Mouse (Mus musculus): ENCODE data around the gene Kif5a. TPM values are rescaled to one million over a fixed set of nuclear protein-coding genes. Genes with fewer than 3 reads are reported as not detected.

Gene Kif5a
- polyA plus RNA-seq, 1 experiment from 2014 or later: 6.7 TPM

DNA sequence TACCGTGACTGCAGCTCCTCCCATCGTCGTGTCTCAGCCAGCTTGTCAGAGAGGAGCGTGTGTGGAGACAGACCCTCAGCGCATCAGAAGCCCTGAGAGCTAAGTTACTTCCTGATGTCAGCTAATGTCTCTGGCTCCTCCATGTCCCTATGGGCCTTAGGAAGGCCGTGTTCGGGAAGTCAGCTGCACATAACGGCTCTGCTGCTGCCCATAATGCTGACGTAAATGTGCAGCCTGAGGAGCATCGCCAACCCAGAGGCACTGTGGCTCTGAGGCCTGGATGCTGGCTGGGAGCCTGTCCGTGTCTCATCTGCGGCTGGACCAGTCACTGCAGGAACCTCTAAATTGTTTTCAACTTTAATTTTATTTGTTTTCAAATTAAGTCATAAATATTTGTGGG, 5.9 kb upstream of the Kif5a start:
- 81% methylated on average over 12 of the region's 12 CpGs for WGBS
- H3K9ac ChIP-seq (ENCODE audit: low read length): no peak overlapping the region

DNA sequence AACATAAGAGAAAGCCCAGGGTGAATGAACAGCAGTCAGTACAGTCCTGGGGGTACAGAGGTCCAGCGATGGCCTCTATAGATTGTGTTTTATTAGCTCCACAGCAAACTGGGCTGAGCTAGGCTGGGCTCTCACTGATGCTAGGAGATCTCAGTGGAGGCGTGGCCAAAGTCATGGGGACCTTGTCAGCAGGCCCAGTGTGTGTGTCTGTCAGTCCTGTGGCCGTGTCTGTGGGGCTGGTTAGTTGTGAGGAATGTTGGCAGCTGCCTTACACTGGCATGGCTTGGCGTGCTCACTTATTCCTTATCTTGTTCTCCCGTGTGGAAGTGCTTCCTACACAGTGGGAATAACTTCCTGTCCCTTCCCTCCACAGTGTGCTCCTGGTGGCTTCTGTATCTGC, 5.3 kb upstream of the Kif5a start:
- no peak overlapping the region for H3K4me2 ChIP-seq (ENCODE audit: low read depth, low read length)
- WGBS: 82% methylated on average over 5 of the region's 5 CpGs

More for the DNA sequence above, 5.9 kb upstream of the Kif5a start:
- Histone ChIP-seq H3K4me1 (ENCODE audit: control insufficient read depth, insufficient read depth, low read length) (peaks cover 14% of the 10 kb centered on the region), H3K9me3 (replicated peaks; ENCODE audit: control insufficient read depth, low read length) (no peaks in the 10 kb centered on the region), H3K27me3 (ENCODE audit: control insufficient read depth, insufficient read depth, low read length) (peaks cover 3% of the 10 kb centered on the region; the same call in 1 of the 2 replicates), H3K27ac (ENCODE audit: low read length) (no peak overlapping the region), H3K4me3 (replicated peaks; ENCODE audit: low read length) (no peak overlapping the region), H3K36me3 (ENCODE audit: control insufficient read depth, insufficient read depth, low read length) (no peaks in the 10 kb centered on the region), H3K4me2 (ENCODE audit: low read depth, low read length) (no peak overlapping the region)
- ATAC-seq (ENCODE audit: insufficient read depth, low FRiP score): no peak

DNA sequence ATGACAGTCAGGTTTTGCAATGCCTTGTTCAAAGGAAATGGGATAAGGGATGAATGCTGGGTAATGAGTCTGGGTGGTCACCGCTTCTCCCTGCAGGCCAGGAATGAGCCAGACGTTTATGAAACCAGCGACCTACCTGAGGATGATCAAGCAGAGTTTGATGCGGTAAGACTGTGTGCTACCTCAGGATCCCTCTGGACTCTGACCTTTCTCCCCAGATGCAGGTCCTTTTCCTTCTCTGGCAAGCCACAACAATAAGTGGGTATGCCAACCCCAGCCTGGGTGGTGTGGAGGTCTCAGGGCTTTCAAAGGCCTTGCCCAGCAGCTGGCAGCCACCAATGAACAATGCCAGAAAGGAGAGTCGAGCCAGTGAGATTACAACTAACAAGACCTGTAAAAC, 4.2 kb upstream of the Kif5a start:
- H3K9ac ChIP-seq (ENCODE audit: low read length): peak overlapping the region; percentile 100
- ATAC-seq (ENCODE audit: insufficient read depth, low FRiP score): no peak
- peaks cover 11% of the 10 kb centered on the region for H3K4me1 ChIP-seq (ENCODE audit: control insufficient read depth, insufficient read depth, low read length)
- no peaks in the 10 kb centered on the region for H3K9me3 ChIP-seq (replicated peaks; ENCODE audit: control insufficient read depth, low read length)
- H3K4me2 ChIP-seq (ENCODE audit: low read depth, low read length): peak overlapping the region; percentile 95
- H3K27ac ChIP-seq (ENCODE audit: low read length): no peak overlapping the region
- peak overlapping the region; percentile 91 for H3K4me3 ChIP-seq (replicated peaks; ENCODE audit: low read length)
- H3K36me3 ChIP-seq (ENCODE audit: control insufficient read depth, insufficient read depth, low read length): no peaks in the 10 kb centered on the region
- 67% methylated on average over 5 of the region's 5 CpGs for WGBS
- H3K27me3 ChIP-seq (ENCODE audit: control insufficient read depth, insufficient read depth, low read length): peaks cover 11% of the 10 kb centered on the region

More for the DNA sequence above, 5.3 kb upstream of the Kif5a start:
- ATAC-seq (ENCODE audit: insufficient read depth, low FRiP score): no peak
- no peak overlapping the region for H3K4me3 ChIP-seq (replicated peaks; ENCODE audit: low read length)
- H3K9ac ChIP-seq (ENCODE audit: low read length): no peak overlapping the region
- H3K4me1 ChIP-seq (ENCODE audit: control insufficient read depth, insufficient read depth, low read length): peaks cover 11% of the 10 kb centered on the region
- no peaks in the 10 kb centered on the region for H3K36me3 ChIP-seq (ENCODE audit: control insufficient read depth, insufficient read depth, low read length)
- H3K9me3 ChIP-seq (replicated peaks; ENCODE audit: control insufficient read depth, low read length): no peaks in the 10 kb centered on the region
- peaks cover 3% of the 10 kb centered on the region; the same call in 1 of the 2 replicates for H3K27me3 ChIP-seq (ENCODE audit: control insufficient read depth, insufficient read depth, low read length)
- no peak overlapping the region for H3K27ac ChIP-seq (ENCODE audit: low read length)

DNA sequence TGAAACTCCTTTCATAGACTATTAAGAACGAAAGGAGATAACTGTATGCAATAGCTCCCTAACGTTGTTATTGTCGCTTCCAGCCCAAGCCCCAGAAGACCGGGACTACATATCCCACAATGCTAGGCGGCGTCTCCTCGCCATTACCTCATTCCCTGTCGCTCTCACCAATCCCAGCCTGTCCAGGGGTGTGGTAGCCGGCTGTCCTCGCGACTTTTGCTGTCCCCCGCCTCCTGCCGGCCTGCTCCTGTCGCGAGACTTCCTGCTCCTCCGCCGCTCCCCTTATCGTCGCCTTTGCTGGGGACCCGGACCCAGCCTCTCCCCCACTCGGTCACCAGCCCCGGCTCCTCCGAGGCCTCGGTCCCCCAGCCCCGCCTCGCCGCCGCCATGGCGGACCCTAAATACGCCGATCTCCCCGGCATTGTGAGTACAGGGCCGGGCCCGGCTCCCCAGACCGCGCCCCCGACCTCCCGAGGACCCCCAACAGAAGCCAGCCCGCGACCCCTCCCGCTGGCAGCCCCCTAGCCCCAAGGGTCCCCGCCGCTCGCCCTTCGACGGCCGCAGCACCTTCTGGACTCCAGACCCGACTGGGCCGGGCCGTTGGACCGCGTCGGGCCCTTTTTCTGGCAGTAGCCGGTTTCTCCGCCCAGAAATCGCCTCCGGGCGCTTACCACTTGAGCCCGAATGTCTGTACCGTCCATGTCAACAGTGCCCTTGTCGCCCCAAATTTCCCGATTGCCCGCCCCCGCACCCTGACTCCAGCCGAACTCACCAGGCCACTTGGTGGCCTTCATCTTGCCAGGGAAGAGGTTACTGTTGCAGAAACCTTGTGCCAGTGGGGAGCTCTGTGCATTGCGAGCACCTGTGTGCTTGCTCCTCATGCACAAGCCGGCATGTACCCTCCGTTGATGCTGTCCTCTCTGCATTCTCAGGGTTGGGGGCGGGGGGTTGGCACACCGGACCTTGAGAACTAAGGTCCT, 3.3 kb upstream of the Kif5a start, which contains the start of gene Dctn2:
Gene Dctn2 (plus strand): TSS at position 257 of the 980 bp plus-strand sequence.
- Histone ChIP-seq H3K4me1 (ENCODE audit: control insufficient read depth, insufficient read depth, low read length) (peaks cover 11% of the 10 kb centered on the region), H3K9me3 (replicated peaks; ENCODE audit: control insufficient read depth, low read length) (no peaks in the 10 kb centered on the region), H3K27me3 (ENCODE audit: control insufficient read depth, insufficient read depth, low read length) (peaks cover 14% of the 10 kb centered on the region), H3K9ac (ENCODE audit: low read length) (peak within 1 kb of the TSS; percentile 100), H3K36me3 (ENCODE audit: control insufficient read depth, insufficient read depth, low read length) (no peaks in the 10 kb centered on the region), H3K4me2 (ENCODE audit: low read depth, low read length) (peak within 1 kb of the TSS; percentile 95), H3K4me3 (replicated peaks; ENCODE audit: low read length) (peak within 1 kb of the TSS; percentile 91), H3K27ac (ENCODE audit: low read length) (peak within 1 kb of the TSS; percentile 82)
- ATAC-seq (ENCODE audit: insufficient read depth, low FRiP score): peak; percentile 99
- under 1% methylated on average over 70 of the region's 70 CpGs for WGBS

DNA sequence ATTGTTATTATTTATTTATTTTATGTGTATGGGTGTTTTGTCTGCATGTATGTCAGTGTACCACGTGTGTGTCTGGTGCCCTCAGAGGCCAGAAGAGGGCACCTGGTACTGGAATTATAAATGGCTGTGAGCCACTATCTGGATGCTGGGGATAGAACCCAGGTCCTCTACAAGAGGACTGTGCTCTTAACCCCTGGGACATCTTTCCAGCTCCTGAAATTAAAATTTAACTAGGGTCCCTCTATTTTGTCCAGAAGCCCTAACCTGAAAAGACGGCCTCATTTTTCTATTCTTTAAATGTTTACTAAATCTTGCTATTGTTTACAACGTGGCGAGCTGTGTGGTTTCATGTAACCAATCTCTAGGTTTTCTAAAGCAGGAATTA, 2.6 kb upstream of the Kif5a start:
- peak overlapping the region; percentile 91 for H3K4me3 ChIP-seq (replicated peaks; ENCODE audit: low read length)
- H3K36me3 ChIP-seq (ENCODE audit: control insufficient read depth, insufficient read depth, low read length): no peaks in the 10 kb centered on the region
- H3K27me3 ChIP-seq (ENCODE audit: control insufficient read depth, insufficient read depth, low read length): peaks cover 14% of the 10 kb centered on the region
- WGBS: 28% methylated on average over 4 of the region's 4 CpGs
- H3K9ac ChIP-seq (ENCODE audit: low read length): no peak overlapping the region
- no peaks in the 10 kb centered on the region for H3K9me3 ChIP-seq (replicated peaks; ENCODE audit: control insufficient read depth, low read length)
- peaks cover 11% of the 10 kb centered on the region for H3K4me1 ChIP-seq (ENCODE audit: control insufficient read depth, insufficient read depth, low read length)
- peak overlapping the region; percentile 28 for H3K4me2 ChIP-seq (ENCODE audit: low read depth, low read length)
- ATAC-seq (ENCODE audit: insufficient read depth, low FRiP score): no peak
- no peak overlapping the region for H3K27ac ChIP-seq (ENCODE audit: low read length)

DNA sequence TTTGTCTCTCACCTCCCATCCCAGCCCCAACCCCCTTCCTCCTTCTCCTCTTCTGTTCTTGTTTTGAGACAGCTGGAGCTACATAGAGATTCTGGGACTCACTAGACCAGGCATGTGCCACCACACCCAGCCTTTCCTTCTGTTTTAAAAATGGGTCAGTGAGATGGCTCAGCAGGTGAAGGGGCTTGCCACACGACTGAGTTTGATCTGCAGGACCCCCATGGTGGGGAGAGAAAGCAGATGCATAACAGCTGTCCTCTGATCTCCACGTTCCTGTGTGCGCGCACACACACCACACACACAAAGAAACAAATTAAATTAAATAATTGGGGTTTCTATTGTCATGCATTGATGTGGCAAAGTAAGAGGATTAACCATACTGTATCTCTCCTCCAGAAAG, 1.8 kb upstream of the Kif5a start:
- no peak for ATAC-seq (ENCODE audit: insufficient read depth, low FRiP score)
- WGBS: 65% methylated on average over 4 of the region's 4 CpGs
- Histone ChIP-seq H3K9ac (ENCODE audit: low read length) (no peak overlapping the region), H3K27ac (ENCODE audit: low read length) (no peak overlapping the region), H3K4me1 (ENCODE audit: control insufficient read depth, insufficient read depth, low read length) (peaks cover 11% of the 10 kb centered on the region), H3K27me3 (ENCODE audit: control insufficient read depth, insufficient read depth, low read length) (peaks cover 14% of the 10 kb centered on the region), H3K36me3 (ENCODE audit: control insufficient read depth, insufficient read depth, low read length) (no peaks in the 10 kb centered on the region), H3K9me3 (replicated peaks; ENCODE audit: control insufficient read depth, low read length) (no peaks in the 10 kb centered on the region), H3K4me3 (replicated peaks; ENCODE audit: low read length) (no peak overlapping the region), H3K4me2 (ENCODE audit: low read depth, low read length) (no peak overlapping the region)

DNA sequence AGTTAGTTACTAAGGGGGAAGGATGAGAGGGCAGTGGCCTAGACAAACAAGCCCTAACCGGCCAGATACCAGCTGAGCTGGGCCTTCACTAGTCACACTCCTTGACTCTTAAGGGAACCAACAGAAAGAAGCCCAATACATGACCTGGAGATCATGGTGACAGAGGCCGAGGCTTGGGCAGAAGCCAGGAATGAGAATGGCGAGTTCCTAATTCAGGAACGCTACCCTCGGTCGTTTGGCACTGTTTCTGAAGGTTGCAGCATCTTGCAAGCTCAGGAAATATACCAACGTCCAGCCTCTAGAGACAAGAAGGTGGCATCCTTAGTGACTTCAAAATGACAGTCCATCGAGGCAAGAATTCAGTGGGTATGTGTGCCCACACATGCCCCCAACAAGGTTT, 1.2 kb upstream of the Kif5a start:
- H3K36me3 ChIP-seq (ENCODE audit: control insufficient read depth, insufficient read depth, low read length): no peaks in the 10 kb centered on the region
- WGBS: 82% methylated on average over 8 of the region's 8 CpGs
- H3K4me2 ChIP-seq (ENCODE audit: low read depth, low read length): no peak overlapping the region
- no peaks in the 10 kb centered on the region for H3K9me3 ChIP-seq (replicated peaks; ENCODE audit: control insufficient read depth, low read length)
- peaks cover 11% of the 10 kb centered on the region for H3K4me1 ChIP-seq (ENCODE audit: control insufficient read depth, insufficient read depth, low read length)
- ATAC-seq (ENCODE audit: insufficient read depth, low FRiP score): no peak
- H3K27me3 ChIP-seq (ENCODE audit: control insufficient read depth, insufficient read depth, low read length): peaks cover 14% of the 10 kb centered on the region
- H3K27ac ChIP-seq (ENCODE audit: low read length): no peak overlapping the region
- H3K4me3 ChIP-seq (replicated peaks; ENCODE audit: low read length): no peak overlapping the region
- H3K9ac ChIP-seq (ENCODE audit: low read length): no peak overlapping the region

DNA sequence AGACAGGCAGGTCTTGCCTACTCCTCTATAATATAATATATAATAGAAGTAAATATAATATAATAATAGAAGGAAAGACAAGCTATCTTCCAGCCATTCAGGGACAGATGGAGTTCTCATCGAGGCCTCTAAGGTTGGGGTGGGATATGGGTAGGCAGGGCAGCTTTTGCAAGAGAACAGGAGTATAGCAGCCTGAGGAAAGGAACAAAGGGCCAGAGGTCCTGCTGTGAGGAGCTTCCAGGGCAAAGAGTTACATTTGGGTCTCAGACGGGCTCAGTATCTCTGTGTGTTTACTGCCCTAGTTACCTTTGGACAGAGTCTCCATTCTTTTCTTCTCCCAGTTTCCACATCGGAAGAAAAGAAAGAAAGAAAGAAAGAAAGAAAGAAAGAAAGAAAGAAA, 483 bp upstream of the Kif5a start:
- H3K9ac ChIP-seq (ENCODE audit: low read length): no peak overlapping the region
- H3K4me2 ChIP-seq (ENCODE audit: low read depth, low read length): no peak overlapping the region
- ATAC-seq (ENCODE audit: insufficient read depth, low FRiP score): no peak
- no peak overlapping the region for H3K27ac ChIP-seq (ENCODE audit: low read length)
- no peaks in the 10 kb centered on the region for H3K9me3 ChIP-seq (replicated peaks; ENCODE audit: control insufficient read depth, low read length)
- peaks cover 14% of the 10 kb centered on the region for H3K27me3 ChIP-seq (ENCODE audit: control insufficient read depth, insufficient read depth, low read length)
- WGBS: 68% methylated on average over 3 of the region's 3 CpGs
- H3K36me3 ChIP-seq (ENCODE audit: control insufficient read depth, insufficient read depth, low read length): no peaks in the 10 kb centered on the region
- no peak overlapping the region for H3K4me3 ChIP-seq (replicated peaks; ENCODE audit: low read length)
- H3K4me1 ChIP-seq (ENCODE audit: control insufficient read depth, insufficient read depth, low read length): peaks cover 11% of the 10 kb centered on the region
